Mouse (Mus musculus): ENCODE measurements around the gene Tmed8.

DNA sequence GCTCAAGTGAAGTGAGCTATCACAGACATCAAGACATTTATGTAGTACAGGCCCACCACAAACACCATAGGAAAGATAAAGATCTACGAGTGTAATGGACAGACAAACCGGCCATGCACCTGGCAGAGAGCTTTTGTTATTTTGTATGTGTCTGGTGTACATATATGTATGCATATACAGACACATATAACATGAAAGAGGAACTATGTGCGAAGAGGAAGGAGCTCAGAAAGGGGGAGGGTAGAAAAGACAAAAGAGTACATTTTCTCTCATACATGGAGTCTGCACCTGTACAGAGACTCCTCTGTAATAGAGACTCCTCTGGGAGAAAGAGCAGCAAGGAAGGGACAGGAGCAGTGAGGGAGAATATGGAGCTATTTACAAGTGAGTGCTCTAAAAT lies 7.2 kb downstream of the Tmed8 start:
- TF ChIP-seq CTCF (IDR thresholded peaks at IDR 0.05; ENCODE audit: borderline replicate concordance, insufficient read depth, low read depth, low read length): no peak
- TF ChIP-seq POLR2A (IDR thresholded peaks at IDR 0.05; ENCODE audit: borderline replicate concordance, insufficient read depth, low read length): no peak

Measured in cerebellum, adult 2 months (tissue).